Mouse (Mus musculus) heart, postnatal 25 days (tissue): ENCODE data around the gene Tmem106a. TPM values are rescaled to one million over a fixed set of nuclear protein-coding genes. Genes with fewer than 3 reads are reported as not detected.
"Not testable (repeated sequence)": the region's sequence is repeated elsewhere in the genome, so short reads cannot be mapped to it uniquely, and the experiment has no call there.

Source experiments
- DNase-seq: peaks from one replicate; pipeline ENCODE4 v3.0.0; 2022; ENCODE audit warnings: low spot score
- intact Hi-C: fragments of 180-260 bp; cut with DNase I; formaldehyde crosslinking; loops from one replicate; pipeline ENCODE4 v1.15.1; 2025
- total RNA-seq, 2 experiments: library from RNA; stranded (reverse); gene quantifications; 2 replicates each; pipeline ENCODE4 v1.2.3; 2021

Tmem106a gene
- total RNA-seq, 2 experiments from 2014 or later, result 3.6 to 3.8 TPM

DNA sequence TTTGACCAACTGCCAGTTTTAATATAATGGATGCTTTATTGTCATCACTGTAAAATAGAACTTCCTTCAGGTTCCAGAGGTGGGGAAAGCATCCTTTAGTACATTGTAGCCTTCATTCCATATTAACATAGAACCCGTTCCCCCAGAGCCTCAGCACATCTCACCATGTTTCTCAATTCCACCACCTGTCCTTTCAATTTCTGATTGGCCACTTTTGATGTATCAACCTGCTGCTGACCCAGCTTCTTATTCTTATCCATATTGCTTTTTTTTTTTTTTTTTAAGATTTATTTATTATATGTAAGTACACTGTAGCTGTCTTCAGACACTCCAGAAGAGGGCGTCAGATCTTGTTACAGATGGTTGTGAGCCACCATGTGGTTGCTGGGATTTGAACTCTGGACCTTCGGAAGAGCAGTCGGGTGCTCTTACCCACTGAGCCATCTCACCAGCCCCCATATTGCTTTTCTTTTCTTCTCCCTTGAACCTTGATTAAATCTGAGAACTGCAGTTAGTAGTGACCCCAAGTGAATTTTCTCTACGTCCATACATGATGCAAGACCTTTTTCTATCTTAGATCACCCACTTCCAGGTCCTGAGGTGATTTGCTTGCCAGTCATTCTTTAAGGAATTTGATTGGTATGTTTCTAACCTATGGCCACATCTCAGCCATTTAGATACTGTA is 46.8 kb downstream of the Tmem106a start:
- intact Hi-C loops, DNase-seq: not testable (repeated sequence)

DNA sequence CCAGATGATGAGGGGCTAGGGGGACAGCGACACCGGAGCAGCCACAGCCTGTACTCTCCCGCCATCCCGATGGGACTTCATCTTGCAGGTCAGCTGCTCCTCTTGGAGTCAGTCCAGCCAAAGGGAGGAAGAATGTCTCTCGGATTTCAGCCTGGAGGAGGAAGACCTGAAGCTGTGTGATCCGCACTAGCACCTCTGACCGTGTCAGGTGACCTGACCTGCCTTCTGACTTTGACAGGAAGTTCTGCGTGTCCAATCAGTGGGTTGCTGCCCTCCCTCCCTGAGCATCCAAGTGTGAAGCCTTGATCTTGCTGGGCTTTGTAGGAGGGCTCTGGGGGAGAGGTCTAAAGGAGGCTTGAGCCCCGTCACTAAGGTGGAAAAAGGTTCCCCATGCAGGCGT is 53.6 kb downstream of the Tmem106a start:
- intact Hi-C loops, result no loop called here

DNA sequence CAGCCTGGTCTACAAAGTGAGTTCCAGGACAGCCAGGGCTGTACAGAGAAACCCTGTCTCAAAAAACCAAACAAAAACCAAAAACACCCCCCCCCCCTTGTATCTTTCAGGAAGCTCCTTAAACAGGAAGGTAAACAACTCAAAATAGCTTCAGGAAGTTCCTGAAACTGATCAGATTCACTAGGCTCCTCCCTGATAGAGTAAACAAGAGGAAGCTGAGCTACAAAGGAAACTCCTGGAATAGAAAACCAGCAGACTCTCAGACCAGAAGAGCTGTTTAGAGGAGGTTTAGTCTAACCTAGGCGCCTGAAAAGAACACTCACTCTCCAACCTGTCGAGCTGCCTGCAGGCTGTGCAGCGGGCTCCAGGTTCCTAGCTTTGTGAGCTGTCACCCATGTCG is 57.7 kb downstream of the Tmem106a start:
- no peak for DNase-seq
- intact Hi-C loops, result no loop called here

More for the DNA sequence above, 53.6 kb downstream of the Tmem106a start:
- no peak for DNase-seq

DNA sequence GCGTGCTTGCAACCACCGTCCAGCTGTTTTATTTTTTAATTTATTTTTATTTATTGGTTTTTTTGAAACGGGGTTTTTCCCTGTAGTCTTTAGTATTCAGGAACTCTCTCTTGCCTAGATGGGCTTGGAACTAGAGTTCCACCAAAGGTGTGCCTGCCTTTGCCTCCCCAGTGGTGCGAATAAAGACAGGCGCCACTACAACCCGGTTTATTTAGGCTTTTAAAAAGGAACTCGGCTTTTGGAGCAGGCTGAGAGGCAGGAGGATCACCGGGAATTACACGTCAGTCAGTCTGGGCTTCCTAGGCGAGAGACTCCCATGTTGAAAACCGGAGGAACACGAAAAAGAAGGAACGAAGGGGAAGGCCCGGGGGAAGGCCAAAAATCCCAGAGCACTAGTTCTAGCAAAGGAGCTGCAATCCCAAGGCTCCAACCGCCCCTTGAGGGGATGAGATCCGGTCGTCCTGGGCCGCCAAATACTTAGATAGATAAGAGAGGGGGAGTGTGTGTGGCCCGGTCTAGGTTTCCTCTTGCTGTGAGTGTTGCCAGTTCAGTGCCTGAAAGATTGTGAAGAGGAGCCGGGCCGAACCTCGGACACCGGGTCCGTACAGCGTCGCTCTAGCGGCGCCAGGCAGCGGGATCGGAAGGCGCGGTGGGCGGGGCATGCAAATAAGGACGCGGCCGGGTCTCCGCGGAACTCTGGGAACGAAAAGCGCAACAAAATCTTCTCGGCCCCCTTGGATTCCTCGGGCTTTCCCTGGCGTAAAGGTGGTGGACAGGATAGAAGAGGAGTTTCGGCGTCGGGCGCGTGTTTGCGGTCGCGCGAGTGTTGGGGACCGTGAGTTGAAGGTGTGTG is 59.0 kb downstream of the Tmem106a start:
- intact Hi-C loops, result not testable (repeated sequence)
- peak; percentile 61 for DNase-seq

Other genes with a start within 250 kb of the Tmem106a start
- gene G6pc, start 214.7 kb upstream of the Tmem106a start, total RNA-seq, result not detected
- 10 to 100 TPM; 20.7 to 22.8 TPM for gene Aarsd1, start 164.6 kb upstream of the Tmem106a start, total RNA-seq
- 1 to 10 TPM; 8.5 to 9.1 TPM for gene Gm27029, start 157.4 kb upstream of the Tmem106a start, total RNA-seq
- 10 to 100 TPM; 10.4 to 11.2 TPM for gene Rundc1, start 157.2 kb upstream of the Tmem106a start, total RNA-seq
- gene Ptges3l, start 156.9 kb upstream of the Tmem106a start, total RNA-seq, result 10 to 100 TPM; 69.0 to 80.2 TPM
- gene Rpl27, start 139.9 kb upstream of the Tmem106a start, total RNA-seq, result 10 to 100 TPM; 46.7 to 56.2 TPM
- 10 to 100 TPM; 12.0 to 13.7 TPM for gene Ifi35, start 133.8 kb upstream of the Tmem106a start, total RNA-seq
- gene Rnd2, start 117.2 kb upstream of the Tmem106a start, total RNA-seq, result 1 to 10 TPM; 5.7 to 6.2 TPM
- gene Vat1, start 116.0 kb upstream of the Tmem106a start, total RNA-seq, result 10 to 100 TPM; 21.6 to 25.5 TPM
- under 1 TPM; 0.45 to 0.81 TPM for gene Brca1, start 30.3 kb upstream of the Tmem106a start, total RNA-seq
- 100 to 1,000 TPM in 1 of 2 experiments, 10 to 100 TPM in 1; 89.9 to 101 TPM for gene Nbr1, start 30.1 kb upstream of the Tmem106a start, total RNA-seq
- not detected for gene Gm11634, start 17.0 kb downstream of the Tmem106a start, total RNA-seq
- gene Rdm1, start 45.0 kb downstream of the Tmem106a start, total RNA-seq, result 10 to 100 TPM; 39.1 to 39.3 TPM
- gene Arl4d, start 83.3 kb downstream of the Tmem106a start, total RNA-seq, result 10 to 100 TPM; 21.6 to 31.0 TPM
- 10 to 100 TPM; 14.2 to 16.4 TPM for gene Dhx8, start 150.7 kb downstream of the Tmem106a start, total RNA-seq
- under 1 TPM; 0.26 to 0.53 TPM for gene Etv4, start 203.1 kb downstream of the Tmem106a start, total RNA-seq